Mouse (Mus musculus) kidney, embryonic 14.5 days (tissue): ENCODE results near the gene Tec. TPM values are rescaled to one million over a fixed set of nuclear protein-coding genes. Genes with fewer than 3 reads are reported as not detected.

ENCODE experiments used
- ATAC-seq: fragments of 200-750 bp; cut with Nextera tagmentation; 2 replicates; pipeline ENCODE4 v1.8.0; 2017; ENCODE audit warnings: moderate number of reproducible peaks, mild to moderate bottlenecking, moderate TSS enrichment, moderate library complexity; ENCODE audit not compliant: low FRiP score, low TSS enrichment
- H3K27ac ChIP-seq: fragments of 300-500 bp; sonication (generic); 2 replicates; pipeline ENCODE4 v1.5.1; 2014; ENCODE audit warnings: low read depth, mild to moderate bottlenecking, low read length, moderate library complexity, mixed read lengths
- H3K27me3 ChIP-seq: fragments of 300-500 bp; sonication (generic); 2 replicates; pipeline ENCODE4 v1.6.1; 2014; ENCODE audit warnings: mild to moderate bottlenecking, low read length; ENCODE audit not compliant: control insufficient read depth, insufficient read depth
- H3K36me3 ChIP-seq: fragments of 300-500 bp; sonication (generic); 2 replicates; pipeline ENCODE4 v1.6.1; 2014; ENCODE audit warnings: low read length, mixed read lengths; ENCODE audit not compliant: control insufficient read depth, insufficient read depth
- H3K4me1 ChIP-seq: fragments of 300-500 bp; sonication (generic); 2 replicates; pipeline ENCODE4 v1.6.1; 2014; ENCODE audit warnings: low read length, mixed read lengths; ENCODE audit not compliant: control insufficient read depth, insufficient read depth
- H3K4me2 ChIP-seq: fragments of 300-500 bp; sonication (generic); replicated peaks from 2 replicates; pipeline ENCODE4 v1.6.1; 2014; ENCODE audit warnings: low read depth, mild to moderate bottlenecking, low read length
- H3K4me3 ChIP-seq: fragments of 300-500 bp; sonication (generic); 2 replicates; pipeline ENCODE4 v1.5.1; 2014; ENCODE audit warnings: mild to moderate bottlenecking, low read length
- H3K9ac ChIP-seq: fragments of 300-500 bp; sonication (generic); 2 replicates; pipeline ENCODE4 v1.6.1; 2014; ENCODE audit warnings: low read depth, mild to moderate bottlenecking, low read length, moderate library complexity
- H3K9me3 ChIP-seq: fragments of 300-500 bp; sonication (generic); 2 replicates; pipeline ENCODE4 v1.6.1; 2016; ENCODE audit warnings: low read length; ENCODE audit not compliant: control insufficient read depth
- WGBS: fragments of 180-500 bp; shearing (Covaris S2); extraction: QIAGEN DNeasy Blood & Tissue Kit; methylation state at CpG from one replicate; pipeline ENCODE4 v1.1.7; 2014; 5-methylcytosine and 5-hydroxymethylcytosine counted together
- polyA plus RNA-seq: library from polyadenylated mRNA; unstranded; fragments of >200 nt; fragmentation: Nextera tagmentation; extraction: Ambion mirVana; gene quantifications from 2 replicates; pipeline ENCODE4 v1.2.1, GENCODE M21; 2014

Tec gene
- polyA plus RNA-seq, 1 experiment from 2014 or later: 8.9 TPM

DNA sequence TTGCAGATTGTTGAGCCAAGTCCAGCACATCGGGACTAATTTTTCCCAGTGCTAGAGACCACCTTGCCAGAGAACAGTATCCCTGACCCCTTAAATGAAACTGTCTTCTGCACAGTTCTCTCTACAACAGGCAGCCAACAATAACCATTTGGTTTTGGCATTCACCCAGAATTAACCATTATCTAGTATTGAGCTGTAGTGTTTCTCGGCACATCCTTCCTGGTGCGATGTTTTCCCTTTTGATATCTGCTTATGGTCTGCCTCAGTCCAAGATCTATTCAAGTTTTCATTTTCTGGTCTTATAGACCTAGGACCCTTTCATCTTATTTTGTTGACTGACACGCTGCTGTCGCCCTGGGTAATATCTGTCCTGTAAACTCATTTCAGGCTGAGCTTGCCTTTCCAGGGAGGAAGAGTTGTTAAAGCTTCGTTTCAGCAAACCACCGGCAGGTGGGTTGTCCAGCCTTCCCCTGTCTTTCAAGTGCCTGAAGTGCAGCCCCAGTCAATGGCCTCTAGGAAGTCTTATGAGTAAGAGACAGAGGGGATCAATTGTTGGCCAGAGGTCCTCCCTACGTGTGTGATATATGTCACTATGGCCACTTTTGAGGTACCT, 40.1 kb upstream of the Tec start:
- Histone ChIP-seq H3K27ac (no peak overlapping the region), H3K27me3 (no peaks in the 10 kb centered on the region), H3K4me2 (no peak overlapping the region), H3K9ac (no peak overlapping the region), H3K4me1 (peaks cover 3% of the 10 kb centered on the region; the same call in 1 of the 2 replicates), H3K36me3 (no peaks in the 10 kb centered on the region), H3K4me3 (no peak overlapping the region), H3K9me3 (no peaks in the 10 kb centered on the region)
- 75% methylated on average over 8 of the region's 8 CpGs for WGBS
- ATAC-seq: no peak

DNA sequence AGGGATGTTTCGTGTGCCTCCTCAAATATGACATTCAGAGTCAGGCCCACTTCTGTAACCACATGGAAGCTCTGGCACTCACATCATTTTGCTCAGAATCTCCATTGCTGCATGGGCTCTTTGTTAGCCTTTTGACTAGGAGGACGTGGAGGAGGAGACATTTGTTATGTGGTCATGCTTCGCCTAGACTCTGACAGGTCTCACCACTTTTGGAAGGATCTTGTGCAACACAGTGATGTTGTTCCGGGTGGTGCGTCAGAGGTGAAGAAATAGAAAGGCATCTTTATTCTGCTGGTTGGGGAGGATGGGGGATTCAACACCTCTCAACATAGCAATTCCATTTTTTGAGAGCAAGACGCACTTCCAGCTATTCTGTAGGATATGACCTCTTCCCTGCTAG, 39.1 kb upstream of the Tec start:
- H3K9ac ChIP-seq: no peak overlapping the region
- H3K4me1 ChIP-seq: no peaks in the 10 kb centered on the region
- no peak overlapping the region for H3K4me2 ChIP-seq
- H3K27ac ChIP-seq: no peak overlapping the region
- H3K27me3 ChIP-seq: no peaks in the 10 kb centered on the region
- ATAC-seq: no peak
- H3K9me3 ChIP-seq: no peaks in the 10 kb centered on the region
- H3K4me3 ChIP-seq: no peak overlapping the region
- no peaks in the 10 kb centered on the region for H3K36me3 ChIP-seq
- whole genome bisulfite sequencing: 80% methylated on average over 6 of the region's 6 CpGs

DNA sequence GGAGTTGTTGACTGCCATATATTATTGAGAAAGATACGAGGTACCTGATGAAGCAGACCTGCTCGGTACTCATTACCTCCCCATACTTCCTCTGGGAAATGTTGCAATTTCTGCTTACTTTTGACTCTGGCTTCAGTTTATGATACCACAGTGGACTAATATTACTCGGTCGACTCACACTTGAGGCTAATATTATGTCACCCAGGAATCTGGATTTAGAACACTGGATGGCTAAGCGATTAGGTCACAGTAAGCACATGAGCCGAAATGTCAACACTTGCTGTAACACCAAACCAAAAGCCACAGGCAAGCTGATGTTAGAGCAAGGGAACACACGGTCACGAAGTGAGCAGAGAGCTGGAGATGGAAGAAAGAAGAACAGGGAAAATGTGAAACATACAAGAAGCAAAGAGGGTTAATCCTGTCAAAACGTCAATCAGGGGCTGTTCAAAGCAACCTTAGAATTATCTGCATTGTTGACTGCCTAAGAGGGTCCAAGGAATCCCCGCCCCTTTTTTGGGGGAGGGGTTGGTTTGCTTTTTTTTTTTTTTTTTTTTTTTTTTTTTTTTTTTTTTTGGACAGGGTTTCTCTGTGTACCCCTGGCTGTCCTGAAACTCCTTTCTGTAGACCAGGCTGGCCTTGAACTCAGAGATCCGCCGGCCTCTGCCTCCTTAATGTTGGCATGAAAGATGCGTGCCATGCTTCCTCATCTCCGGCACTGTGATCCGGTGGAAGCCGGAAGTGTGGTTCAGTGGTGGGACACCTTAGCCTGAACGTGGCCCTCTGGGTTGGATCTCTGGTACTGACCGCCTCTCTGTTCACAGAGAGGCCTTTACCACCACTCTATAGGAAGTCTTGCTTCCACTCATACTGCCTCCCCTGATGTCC, 36.9 kb upstream of the Tec start:
- H3K9ac ChIP-seq: no peak overlapping the region
- no peaks in the 10 kb centered on the region for H3K4me1 ChIP-seq
- H3K27me3 ChIP-seq: no peaks in the 10 kb centered on the region
- H3K36me3 ChIP-seq: no peaks in the 10 kb centered on the region
- H3K9me3 ChIP-seq: no peaks in the 10 kb centered on the region
- H3K27ac ChIP-seq: no peak overlapping the region
- H3K4me2 ChIP-seq: no peak overlapping the region
- 75% methylated on average over 18 of the region's 18 CpGs for WGBS
- ATAC-seq: no peak
- no peak overlapping the region for H3K4me3 ChIP-seq

DNA sequence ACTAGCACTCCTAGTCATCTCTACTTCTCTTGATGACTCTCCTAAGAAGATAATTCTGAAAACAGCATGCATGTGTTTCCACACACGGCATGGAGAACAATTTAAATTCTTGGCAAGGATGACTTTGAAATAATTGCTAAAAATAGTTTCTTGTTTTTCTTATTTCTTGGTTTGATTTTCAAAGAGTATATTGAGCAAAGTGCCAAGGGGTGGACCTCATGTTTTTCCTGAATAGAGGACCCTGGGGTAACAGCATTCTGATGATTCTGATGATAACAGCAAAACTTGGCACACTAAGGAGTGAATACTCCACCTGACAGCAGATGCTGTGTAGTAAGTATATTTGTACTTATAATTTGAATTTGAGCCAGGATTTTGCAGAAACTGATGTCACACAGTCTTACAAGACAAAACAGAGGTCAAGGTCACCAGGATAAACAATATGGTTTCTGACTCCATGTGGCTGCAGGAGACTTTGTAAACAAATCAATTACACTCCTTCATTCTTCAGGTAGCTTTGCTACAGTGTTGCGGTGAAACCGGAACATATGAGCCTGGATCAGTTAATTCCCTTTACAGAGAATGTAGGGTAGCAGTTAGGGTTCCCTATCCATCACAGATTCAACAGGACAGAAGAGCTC, 34.7 kb upstream of the Tec start:
- no peaks in the 10 kb centered on the region for H3K9me3 ChIP-seq
- no peaks in the 10 kb centered on the region for H3K36me3 ChIP-seq
- WGBS: 81% methylated on average over 3 of the region's 3 CpGs
- no peak overlapping the region for H3K27ac ChIP-seq
- no peak overlapping the region for H3K4me2 ChIP-seq
- ATAC-seq: no peak
- no peak overlapping the region for H3K4me3 ChIP-seq
- no peaks in the 10 kb centered on the region for H3K4me1 ChIP-seq
- H3K9ac ChIP-seq: no peak overlapping the region
- no peaks in the 10 kb centered on the region for H3K27me3 ChIP-seq

DNA sequence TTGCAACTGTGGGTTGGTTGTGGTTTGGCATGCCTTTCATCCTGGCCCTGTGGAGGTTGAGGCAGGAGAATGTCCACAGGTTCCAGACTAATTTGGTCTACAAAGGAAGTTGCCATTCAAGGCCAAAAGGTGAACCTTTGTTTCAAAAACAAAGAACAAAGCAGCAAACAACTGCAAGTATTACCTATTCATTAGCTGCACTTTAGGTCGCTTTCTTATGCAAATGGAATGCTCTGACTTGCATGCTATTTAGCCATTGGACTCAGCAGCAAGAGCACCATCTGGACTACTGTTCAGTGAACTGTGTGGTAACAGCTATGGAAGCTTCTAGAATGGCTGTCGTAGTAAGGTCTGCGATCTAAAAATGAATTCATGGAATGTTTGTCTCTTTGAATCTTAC, 34.0 kb upstream of the Tec start:
- 75% methylated on average over 3 of the region's 3 CpGs for WGBS
- no peak overlapping the region for H3K27ac ChIP-seq

DNA sequence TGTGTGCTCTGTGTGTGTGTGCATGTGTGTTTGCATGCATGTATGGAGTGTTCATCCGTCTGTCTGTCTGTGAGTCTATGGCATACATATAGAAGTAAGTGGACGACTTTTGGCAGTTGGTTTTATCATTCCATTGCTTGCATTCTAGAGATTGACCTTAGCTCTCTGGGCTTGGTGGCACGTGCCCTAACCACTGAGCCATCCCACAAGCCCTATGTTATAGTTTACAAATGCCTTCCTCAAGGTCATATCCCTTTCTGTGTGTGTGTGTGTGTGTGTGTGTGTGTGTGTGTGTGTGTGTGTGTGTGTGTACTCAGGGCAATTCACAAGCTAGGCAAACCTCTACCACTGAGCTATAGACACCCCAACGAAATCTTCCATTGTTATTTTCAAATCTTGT, 33.6 kb upstream of the Tec start:
- no peaks in the 10 kb centered on the region for H3K27me3 ChIP-seq
- no peak overlapping the region for H3K4me3 ChIP-seq
- no peaks in the 10 kb centered on the region for H3K36me3 ChIP-seq
- 90% methylated on average over 4 of the region's 4 CpGs for WGBS
- no peak for ATAC-seq
- H3K9ac ChIP-seq: no peak overlapping the region
- H3K9me3 ChIP-seq: no peaks in the 10 kb centered on the region
- H3K27ac ChIP-seq: no peak overlapping the region
- H3K4me1 ChIP-seq: no peaks in the 10 kb centered on the region
- H3K4me2 ChIP-seq: no peak overlapping the region

More for the DNA sequence above, 34.0 kb upstream of the Tec start:
- Histone ChIP-seq H3K9ac (no peak overlapping the region), H3K4me1 (no peaks in the 10 kb centered on the region), H3K4me2 (no peak overlapping the region), H3K9me3 (no peaks in the 10 kb centered on the region), H3K36me3 (no peaks in the 10 kb centered on the region), H3K4me3 (no peak overlapping the region), H3K27me3 (no peaks in the 10 kb centered on the region)
- no peak for ATAC-seq

DNA sequence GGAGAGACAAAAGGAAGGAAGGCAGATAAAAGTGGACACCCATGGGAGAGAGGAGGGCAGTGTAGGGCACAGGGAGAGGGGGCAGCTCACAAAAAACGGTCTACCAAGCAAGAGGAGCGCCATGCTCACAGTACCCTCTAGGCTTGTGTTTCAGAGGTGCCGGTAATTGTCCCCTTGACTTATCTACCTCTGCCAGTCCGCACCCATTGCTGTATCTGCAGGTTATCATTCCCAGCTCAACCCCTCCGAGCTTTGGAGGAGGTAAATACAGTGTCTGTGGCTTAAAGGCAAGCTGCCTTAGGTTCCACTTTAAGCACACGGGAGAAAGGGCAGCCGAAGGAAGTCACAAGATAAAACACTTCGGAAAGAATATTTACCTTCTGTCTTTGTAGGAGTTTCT, 31.0 kb upstream of the Tec start:
- no peak for ATAC-seq
- H3K9me3 ChIP-seq: no peaks in the 10 kb centered on the region
- H3K36me3 ChIP-seq: no peaks in the 10 kb centered on the region
- no peaks in the 10 kb centered on the region for H3K27me3 ChIP-seq
- no peak overlapping the region for H3K4me2 ChIP-seq
- H3K4me3 ChIP-seq: no peak overlapping the region
- H3K9ac ChIP-seq: no peak overlapping the region
- no peak overlapping the region for H3K27ac ChIP-seq
- no peaks in the 10 kb centered on the region for H3K4me1 ChIP-seq
- WGBS: 89% methylated on average over 8 of the region's 8 CpGs

DNA sequence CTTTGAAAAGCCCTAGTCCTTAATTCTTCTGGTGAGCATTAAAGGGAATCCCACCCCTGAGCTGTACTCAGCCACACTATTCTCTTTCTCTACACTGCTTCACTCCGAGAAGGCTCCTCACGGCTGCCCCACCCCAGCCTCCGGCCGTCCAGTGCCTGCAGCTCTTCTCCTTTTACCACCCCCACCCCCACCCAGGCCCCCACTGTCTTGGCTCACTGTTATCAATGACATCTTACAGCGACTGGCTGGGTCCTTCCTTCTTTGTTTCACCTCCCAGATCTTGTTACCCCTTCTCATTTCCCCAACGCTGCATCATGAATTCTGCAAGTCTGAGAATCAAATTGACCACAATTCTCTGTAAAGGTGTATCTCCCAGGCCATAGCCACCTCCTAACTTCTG, 29.7 kb upstream of the Tec start:
- no peak overlapping the region for H3K27ac ChIP-seq
- no peak for ATAC-seq
- H3K9me3 ChIP-seq: no peaks in the 10 kb centered on the region
- no peak overlapping the region for H3K4me2 ChIP-seq
- no peaks in the 10 kb centered on the region for H3K4me1 ChIP-seq
- H3K9ac ChIP-seq: no peak overlapping the region
- no peaks in the 10 kb centered on the region for H3K27me3 ChIP-seq
- 33% methylated on average over 6 of the region's 6 CpGs for WGBS
- no peak overlapping the region for H3K4me3 ChIP-seq
- H3K36me3 ChIP-seq: no peaks in the 10 kb centered on the region
